Mouse (Mus musculus) heart, embryonic 16.5 days (tissue): ENCODE measurements around the gene Lrrc66. TPM values are rescaled to one million over a fixed set of nuclear protein-coding genes. Genes with fewer than 3 reads are reported as not detected.
A peak's percentile ranks its signal among the peaks of the same experiment; 100 is the strongest.

Experiments used
- ATAC-seq: fragments of 200-750 bp; cut with Nextera tagmentation; replicated peaks from 2 replicates; pipeline ENCODE4 v1.8.0; 2017; ENCODE audit warnings: moderate number of reproducible peaks; ENCODE audit not compliant: insufficient read depth, low FRiP score; ENCODE audit errors: extremely low read depth
- H3K27ac ChIP-seq: fragments of 300-500 bp; sonication (generic); 2 replicates; pipeline ENCODE4 v1.5.1; 2014; ENCODE audit warnings: mild to moderate bottlenecking, low read length, control low read depth, moderate library complexity
- H3K27me3 ChIP-seq: fragments of 300-500 bp; sonication (generic); 2 replicates; pipeline ENCODE4 v1.6.1; 2014; ENCODE audit warnings: low read length, mixed read lengths; ENCODE audit not compliant: control insufficient read depth, insufficient read depth
- H3K36me3 ChIP-seq: fragments of 300-500 bp; sonication (generic); 2 replicates; pipeline ENCODE4 v1.6.1; 2014; ENCODE audit not compliant: control insufficient read depth, insufficient read depth
- H3K4me1 ChIP-seq: fragments of 300-500 bp; sonication (generic); 2 replicates; pipeline ENCODE4 v1.6.1; 2014; ENCODE audit warnings: low read length, mixed read lengths; ENCODE audit not compliant: control insufficient read depth, insufficient read depth
- H3K4me2 ChIP-seq: fragments of 300-500 bp; sonication (generic); 2 replicates; pipeline ENCODE4 v1.6.1; 2014; ENCODE audit warnings: low read depth, mild to moderate bottlenecking, control low read depth, low read length
- H3K4me3 ChIP-seq: fragments of 300-500 bp; sonication (generic); 2 replicates; pipeline ENCODE4 v1.5.1; 2014; ENCODE audit warnings: mild to moderate bottlenecking, control low read depth, low read length
- H3K9ac ChIP-seq: fragments of 300-500 bp; sonication (generic); 2 replicates; pipeline ENCODE4 v1.6.1; 2014; ENCODE audit warnings: low read length, control low read depth
- H3K9me3 ChIP-seq: fragments of 300-500 bp; sonication (generic); replicated peaks from 2 replicates; pipeline ENCODE4 v1.6.1; 2016; ENCODE audit warnings: low read length; ENCODE audit not compliant: control insufficient read depth
- WGBS: fragments of 180-500 bp; shearing (Covaris S2); extraction: QIAGEN DNeasy Blood & Tissue Kit; methylation state at CpG from one replicate; pipeline ENCODE4 v1.1.7; 2014; 5-methylcytosine and 5-hydroxymethylcytosine counted together
- polyA plus RNA-seq: library from polyadenylated mRNA; unstranded; fragments of >200 nt; fragmentation: Nextera tagmentation; extraction: Ambion mirVana; gene quantifications from 2 replicates; pipeline ENCODE4 v1.2.1, GENCODE M21; 2015

The Lrrc66 gene
- polyA plus RNA-seq = 0.15 and 0.38 TPM in 2 replicates

- H3K27ac ChIP-seq = no peak within 1 kb of the TSS
- H3K4me3 ChIP-seq = no peak within 1 kb of the TSS
- peaks cover 3% of the 10 kb centered on the region; the same call in 1 of the 2 replicates for H3K9me3 ChIP-seq
- no peak within 1 kb of the TSS for H3K9ac ChIP-seq
- H3K4me1 ChIP-seq = peaks cover 6% of the 10 kb centered on the region
- no peak for ATAC-seq
- WGBS = 75% methylated on average over 8 of the region's 8 CpGs
- H3K36me3 ChIP-seq = peaks cover 21% of the 10 kb centered on the region
- no peak within 1 kb of the TSS for H3K4me2 ChIP-seq
- no peaks in the 10 kb centered on the region for H3K27me3 ChIP-seq
Measured at GRCm38 (mm10) chr5:73632291-73632690, at the start of gene Lrrc66. Lrrc66 (minus strand) TSS chr5:73632526.

DNA sequence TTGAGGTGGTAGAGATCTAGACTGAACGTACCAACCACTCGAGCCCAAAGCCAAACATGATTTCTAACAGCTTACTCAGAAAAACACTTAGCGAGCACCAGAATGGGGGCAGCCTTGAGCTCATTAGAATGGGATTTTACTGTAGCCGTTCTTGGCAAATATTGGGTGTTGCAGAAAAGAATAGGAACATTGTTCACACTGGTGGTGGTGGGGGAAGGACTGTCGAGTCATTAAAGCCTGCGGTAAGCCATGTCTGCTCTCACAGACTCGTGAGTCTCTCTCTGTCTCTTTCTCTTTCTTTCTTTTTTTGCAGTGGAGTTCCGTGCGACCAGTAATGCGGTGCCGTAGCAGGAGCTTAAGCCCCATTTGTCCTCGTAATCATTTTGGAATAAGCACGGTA lies 44.3 kb upstream of the Lrrc66 start:
- H3K4me2 ChIP-seq = no peak overlapping the region
- no peaks in the 10 kb centered on the region for H3K4me1 ChIP-seq
- H3K9ac ChIP-seq = no peak overlapping the region
- no peak for ATAC-seq
- H3K9me3 ChIP-seq = no peaks in the 10 kb centered on the region
- no peaks in the 10 kb centered on the region for H3K36me3 ChIP-seq
- WGBS = 70% methylated on average over 13 of the region's 13 CpGs
- H3K27me3 ChIP-seq = no peaks in the 10 kb centered on the region
- no peak overlapping the region for H3K4me3 ChIP-seq
- no peak overlapping the region for H3K27ac ChIP-seq

- Histone ChIP-seq H3K9ac (no peak overlapping the region), H3K27ac (no peak overlapping the region), H3K27me3 (no peaks in the 10 kb centered on the region), H3K4me1 (no peaks in the 10 kb centered on the region), H3K4me3 (no peak overlapping the region), H3K9me3 (no peaks in the 10 kb centered on the region), H3K36me3 (no peaks in the 10 kb centered on the region), H3K4me2 (no peak overlapping the region)
- 81% methylated on average over 3 of the region's 3 CpGs for WGBS
- ATAC-seq = no peak
Measured at GRCm38 (mm10) chr5:73675604-73676003, 43.3 kb upstream of the Lrrc66 start.

DNA sequence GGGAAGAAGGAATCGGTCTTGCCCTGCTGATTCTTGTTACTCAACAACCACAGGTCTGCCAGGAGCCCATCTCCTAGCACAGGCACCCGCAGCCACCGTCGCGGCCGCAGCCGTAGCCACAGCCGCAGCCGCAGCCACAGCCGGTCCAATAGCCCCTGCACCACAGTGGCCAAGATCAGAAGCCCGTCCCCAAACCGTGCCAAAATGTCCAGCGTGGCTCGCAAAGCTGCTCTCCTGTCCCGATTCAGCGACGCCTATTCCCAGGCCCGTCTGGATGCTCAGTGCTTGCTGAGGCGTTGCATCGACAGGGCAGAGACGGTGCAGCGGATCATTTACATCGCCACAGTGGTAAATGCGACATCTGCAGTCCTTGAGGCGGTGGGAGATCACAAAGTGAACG lies 37.1 kb upstream of the Lrrc66 start:
- H3K36me3 ChIP-seq = no peaks in the 10 kb centered on the region
- no peaks in the 10 kb centered on the region for H3K9me3 ChIP-seq
- ATAC-seq = no peak
- no peaks in the 10 kb centered on the region for H3K27me3 ChIP-seq
- WGBS = 56% methylated on average over 26 of the region's 26 CpGs
- no peak overlapping the region for H3K27ac ChIP-seq
- no peak overlapping the region for H3K4me2 ChIP-seq
- no peak overlapping the region for H3K4me3 ChIP-seq
- no peaks in the 10 kb centered on the region for H3K4me1 ChIP-seq
- no peak overlapping the region for H3K9ac ChIP-seq

DNA sequence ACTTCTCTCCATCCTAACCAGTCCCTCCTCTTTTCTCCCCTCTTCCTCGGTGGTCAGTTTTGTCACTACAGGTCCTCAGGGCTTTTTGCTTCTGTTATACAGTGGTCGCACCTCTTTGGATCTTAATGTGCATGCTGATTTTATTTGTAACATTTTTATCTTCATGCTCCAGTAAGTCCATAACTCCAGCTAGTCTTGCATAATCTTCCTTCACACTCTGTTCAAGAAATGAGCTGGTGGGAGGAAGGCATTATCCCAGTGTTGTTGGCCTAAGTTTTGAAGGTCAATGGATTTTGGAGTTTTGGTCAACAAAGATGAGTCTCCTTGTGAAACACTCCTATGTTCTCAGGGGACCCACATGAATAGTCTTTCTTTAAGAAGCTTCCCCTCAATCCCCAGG lies 35.6 kb upstream of the Lrrc66 start:
- 69% methylated on average over 2 of the region's 2 CpGs for WGBS

GRCm38 (mm10) chr5:73666695-73667094 lies 34.4 kb upstream of the Lrrc66 start:
- no peak overlapping the region for H3K4me2 ChIP-seq
- H3K36me3 ChIP-seq = no peaks in the 10 kb centered on the region
- no peak for ATAC-seq
- H3K9ac ChIP-seq = no peak overlapping the region
- H3K9me3 ChIP-seq = no peaks in the 10 kb centered on the region
- 60% methylated on average over 2 of the region's 2 CpGs for whole genome bisulfite sequencing
- H3K27me3 ChIP-seq = 0 out of 2 replicates have a peak, but pooled peaks cover 4% of the 10 kb centered on the region
- H3K4me3 ChIP-seq = no peak overlapping the region
- H3K4me1 ChIP-seq = no peaks in the 10 kb centered on the region
- no peak overlapping the region; the same call in 1 of the 2 replicates for H3K27ac ChIP-seq

More for the DNA sequence above, 35.6 kb upstream of the Lrrc66 start:
- Histone ChIP-seq H3K36me3 (no peaks in the 10 kb centered on the region), H3K27me3 (no peaks in the 10 kb centered on the region), H3K27ac (no peak overlapping the region), H3K9me3 (no peaks in the 10 kb centered on the region), H3K9ac (no peak overlapping the region), H3K4me1 (no peaks in the 10 kb centered on the region), H3K4me2 (no peak overlapping the region), H3K4me3 (no peak overlapping the region)
- ATAC-seq = no peak

GRCm38 (mm10) chr5:73651855-73652201 lies 19.5 kb upstream of the Lrrc66 start:
- 3% methylated on average over 4 of the region's 4 CpGs for WGBS
- no peaks in the 10 kb centered on the region for H3K9me3 ChIP-seq
- no peak overlapping the region for H3K9ac ChIP-seq
- H3K4me2 ChIP-seq = peak overlapping the region; percentile 99
- peak overlapping the region; percentile 67 for H3K4me3 ChIP-seq
- no peak overlapping the region for H3K27ac ChIP-seq
- no peak for ATAC-seq
- no peaks in the 10 kb centered on the region for H3K36me3 ChIP-seq
- peaks cover 17% of the 10 kb centered on the region for H3K4me1 ChIP-seq
- H3K27me3 ChIP-seq = peaks cover 39% of the 10 kb centered on the region

- peak; percentile 4; the same call in 1 of the 2 replicates for ATAC-seq
- H3K4me1 ChIP-seq = peaks cover 22% of the 10 kb centered on the region
- no peaks in the 10 kb centered on the region for H3K9me3 ChIP-seq
- WGBS = under 1% methylated on average over 56 of the region's 57 CpGs
- H3K27ac ChIP-seq = no peak within 1 kb of the TSS
- peak within 1 kb of the TSS; percentile 67 for H3K4me3 ChIP-seq
- H3K27me3 ChIP-seq = peaks cover 39% of the 10 kb centered on the region
- peak within 1 kb of the TSS; percentile 72 for H3K9ac ChIP-seq
- peak within 1 kb of the TSS; percentile 99 for H3K4me2 ChIP-seq
- no peaks in the 10 kb centered on the region for H3K36me3 ChIP-seq
Measured at GRCm38 (mm10) chr5:73651061-73651854, 18.9 kb upstream of the Lrrc66 start, which contains the start of gene Spata18. Spata18 (plus strand) TSS chr5:73651379.

GRCm38 (mm10) chr5:73650365-73650964 lies 18.1 kb upstream of the Lrrc66 start:
- WGBS = 1% methylated on average over 15 of the region's 15 CpGs
- H3K4me2 ChIP-seq = peak overlapping the region; percentile 99
- no peaks in the 10 kb centered on the region for H3K9me3 ChIP-seq
- H3K27ac ChIP-seq = no peak overlapping the region
- H3K9ac ChIP-seq = peak overlapping the region; percentile 72
- H3K27me3 ChIP-seq = peaks cover 37% of the 10 kb centered on the region
- H3K36me3 ChIP-seq = no peaks in the 10 kb centered on the region
- H3K4me3 ChIP-seq = peak overlapping the region; percentile 67
- peaks cover 26% of the 10 kb centered on the region for H3K4me1 ChIP-seq
- ATAC-seq = no peak
